Mouse (Mus musculus) intestine, postnatal 0 days (tissue): ENCODE measurements around the gene Tmem144. TPM values are rescaled to one million over a fixed set of nuclear protein-coding genes. Genes with fewer than 3 reads are reported as not detected.

Source experiments
- ATAC-seq: fragments of 200-750 bp; cut with Nextera tagmentation; 2 replicates; pipeline ENCODE4 v1.8.0; 2017; ENCODE audit warnings: mild to moderate bottlenecking, moderate TSS enrichment, moderate library complexity
- H3K27ac ChIP-seq: fragments of 300-500 bp; sonication (generic); 2 replicates; pipeline ENCODE4 v1.5.1; 2014; ENCODE audit warnings: mild to moderate bottlenecking, low read depth, low read length, moderate library complexity
- H3K27me3 ChIP-seq: fragments of 300-500 bp; sonication (generic); replicated peaks from 2 replicates; pipeline ENCODE4 v1.6.1; 2014; ENCODE audit warnings: low read length, mixed read lengths; ENCODE audit not compliant: control insufficient read depth, insufficient read depth
- H3K36me3 ChIP-seq: fragments of 300-500 bp; sonication (generic); 2 replicates; pipeline ENCODE4 v1.6.1; 2014; ENCODE audit warnings: mild to moderate bottlenecking, moderate library complexity; ENCODE audit not compliant: control insufficient read depth, insufficient read depth
- H3K4me1 ChIP-seq: fragments of 300-500 bp; sonication (generic); replicated peaks from 2 replicates; pipeline ENCODE4 v1.6.1; 2014; ENCODE audit warnings: antibody characterized with exemption, low read length, mixed read lengths; ENCODE audit not compliant: control insufficient read depth, insufficient read depth
- H3K4me2 ChIP-seq: fragments of 300-500 bp; sonication (generic); replicated peaks from 2 replicates; pipeline ENCODE4 v1.6.1; 2014; ENCODE audit warnings: low read depth, mild to moderate bottlenecking, moderate library complexity
- H3K4me3 ChIP-seq: fragments of 300-500 bp; sonication (generic); 2 replicates; pipeline ENCODE4 v1.5.1; 2014; ENCODE audit warnings: low read depth, low read length
- H3K9ac ChIP-seq: fragments of 300-500 bp; sonication (generic); 2 replicates; pipeline ENCODE4 v1.6.1; 2014; ENCODE audit warnings: mild to moderate bottlenecking, low read depth, low read length
- H3K9me3 ChIP-seq: fragments of 300-500 bp; sonication (generic); 2 replicates; pipeline ENCODE4 v1.6.1; 2016; ENCODE audit warnings: mixed run types; ENCODE audit not compliant: control insufficient read depth
- CTCF ChIP-seq: sonication (generic); IDR thresholded peaks from 2 replicates; pipeline ENCODE4 v1.5.1; 2016; ENCODE audit warnings: low read depth, mild to moderate bottlenecking, control low read depth, antibody characterized with exemption, moderate library complexity
- WGBS: fragments of 180-500 bp; shearing (Covaris S2); extraction: QIAGEN DNeasy Blood & Tissue Kit; methylation state at CpG from one replicate; pipeline ENCODE4 v1.1.7; 2014; 5-methylcytosine and 5-hydroxymethylcytosine counted together
- polyA plus RNA-seq: library from polyadenylated mRNA; unstranded; fragments of >200 nt; fragmentation: Nextera tagmentation; extraction: Ambion mirVana; gene quantifications from 2 replicates; pipeline ENCODE4 v1.2.1, GENCODE M21; 2015

Tmem144 gene
- 59.3 and 73.8 TPM in 2 replicates for polyA plus RNA-seq

DNA sequence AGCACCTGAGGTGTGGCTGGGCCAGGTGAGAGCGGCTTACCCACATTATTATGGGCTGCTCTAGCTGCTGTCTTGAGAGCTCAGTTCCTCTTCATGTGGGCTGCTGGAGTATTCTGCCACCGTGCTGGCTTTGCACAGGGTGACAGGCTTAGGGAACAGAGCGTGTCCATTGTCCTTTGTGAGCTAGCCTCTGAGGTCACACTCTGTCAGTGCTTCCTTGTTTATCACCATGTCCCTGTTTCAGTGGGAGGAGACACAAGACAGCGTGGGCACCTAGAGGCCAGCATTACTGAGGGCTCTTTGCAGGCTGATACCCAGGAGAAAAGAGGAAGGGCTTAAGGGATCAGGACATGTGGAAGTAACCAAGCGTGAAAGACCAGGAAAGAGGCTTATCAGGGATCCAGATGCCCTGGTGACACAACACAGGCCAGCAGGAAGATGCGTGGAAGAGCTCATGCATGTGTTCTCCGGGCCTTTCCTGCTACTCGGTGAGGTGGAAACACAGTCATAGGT is at the start of gene Tmem144:
Gene Tmem144, minus strand, starts transcription at position 120 of the 513 bp plus-strand sequence.
- ATAC-seq, result peak; percentile 28
- Histone ChIP-seq H3K27ac (peak within 1 kb of the TSS; percentile 84), H3K36me3 (no peaks in the 10 kb centered on the region), H3K4me3 (no peak within 1 kb of the TSS), H3K9me3 (no peaks in the 10 kb centered on the region), H3K27me3 (no peaks in the 10 kb centered on the region), H3K4me1 (peaks cover 5% of the 10 kb centered on the region; the same call in 1 of the 2 replicates), H3K9ac (no peak within 1 kb of the TSS), H3K4me2 (no peak within 1 kb of the TSS)
- no peak for TF ChIP-seq CTCF
- WGBS, result 38% methylated on average over 8 of the region's 8 CpGs

DNA sequence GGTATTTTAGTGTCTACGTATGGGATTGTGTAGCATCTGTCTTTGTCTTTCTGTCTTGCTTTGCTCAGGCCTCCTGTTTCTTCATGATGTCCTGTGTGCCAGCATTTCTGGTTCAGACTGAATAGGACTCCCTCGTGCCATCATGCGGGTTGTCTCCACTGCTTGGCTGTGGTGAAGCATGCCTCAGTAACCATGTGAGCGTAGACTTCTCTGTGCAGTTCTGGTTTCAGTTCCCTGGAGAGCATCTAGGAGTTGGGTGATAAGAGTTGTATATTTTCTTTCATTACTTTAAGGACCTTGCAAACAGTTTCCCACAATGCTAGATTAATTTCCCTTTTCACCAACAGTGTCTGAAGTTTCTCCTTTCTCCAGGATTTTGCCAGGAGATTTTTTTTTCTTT is 49.2 kb upstream of the Tmem144 start:
- H3K36me3 ChIP-seq, result no peaks in the 10 kb centered on the region
- no peaks in the 10 kb centered on the region for H3K9me3 ChIP-seq
- H3K4me1 ChIP-seq, result no peaks in the 10 kb centered on the region
- WGBS, result 92% methylated on average over 4 of the region's 4 CpGs
- H3K27ac ChIP-seq, result no peak overlapping the region
- no peak for TF ChIP-seq CTCF
- no peaks in the 10 kb centered on the region for H3K27me3 ChIP-seq
- H3K4me2 ChIP-seq, result no peak overlapping the region
- H3K9ac ChIP-seq, result no peak overlapping the region
- no peak for ATAC-seq
- H3K4me3 ChIP-seq, result no peak overlapping the region

DNA sequence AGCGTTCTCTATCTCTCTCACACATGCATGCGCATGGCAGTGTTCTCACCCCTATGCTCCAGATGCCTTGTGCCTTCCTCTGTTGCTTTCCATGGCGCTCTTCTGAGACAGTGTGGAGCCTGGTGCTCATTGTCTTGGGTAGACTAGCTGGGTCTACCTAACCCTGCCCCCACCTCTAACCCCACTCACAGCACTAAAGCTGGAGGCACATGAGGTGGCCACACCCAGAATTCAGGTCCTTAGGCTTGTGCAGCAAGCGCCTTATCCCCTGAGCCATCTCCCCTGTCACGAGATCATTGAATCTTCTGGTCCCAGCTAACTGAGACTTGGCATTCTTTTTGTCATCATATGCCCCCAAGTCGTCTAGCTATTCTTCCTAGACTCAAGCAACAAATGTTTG is 48.7 kb upstream of the Tmem144 start:
- no peak for TF ChIP-seq CTCF
- ATAC-seq, result no peak

DNA sequence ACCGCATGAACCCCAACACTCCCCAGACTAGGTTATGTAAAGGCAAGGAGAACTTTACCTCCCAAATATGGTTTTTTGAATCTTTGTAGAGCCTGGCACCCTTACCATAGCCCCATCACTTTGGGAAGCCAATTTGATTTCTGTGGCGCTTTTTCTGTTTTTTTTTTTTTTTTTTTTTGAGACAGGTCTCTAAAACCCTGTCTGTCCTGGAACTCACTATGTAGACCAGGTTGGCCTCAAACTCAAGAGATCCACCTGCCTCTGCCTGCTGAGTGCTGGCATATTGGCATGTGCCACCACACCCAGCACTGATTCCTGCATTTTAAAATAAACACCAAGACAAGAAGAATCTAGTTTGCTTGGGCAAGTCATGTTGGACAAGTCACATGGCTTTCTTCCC is 47.9 kb upstream of the Tmem144 start:
- Histone ChIP-seq H3K4me3 (no peak overlapping the region), H3K4me1 (no peaks in the 10 kb centered on the region), H3K9ac (no peak overlapping the region), H3K27ac (no peak overlapping the region), H3K27me3 (no peaks in the 10 kb centered on the region), H3K36me3 (no peaks in the 10 kb centered on the region), H3K9me3 (no peaks in the 10 kb centered on the region), H3K4me2 (no peak overlapping the region)
- 96% methylated on average over 2 of the region's 2 CpGs for WGBS
- TF ChIP-seq CTCF, result no peak
- ATAC-seq, result no peak

More for the DNA sequence above, 48.7 kb upstream of the Tmem144 start:
- no peak overlapping the region for H3K27ac ChIP-seq
- no peaks in the 10 kb centered on the region for H3K9me3 ChIP-seq
- H3K4me2 ChIP-seq, result no peak overlapping the region
- no peak overlapping the region for H3K4me3 ChIP-seq
- H3K36me3 ChIP-seq, result no peaks in the 10 kb centered on the region
- WGBS, result 88% methylated on average over 6 of the region's 6 CpGs
- no peak overlapping the region for H3K9ac ChIP-seq
- H3K4me1 ChIP-seq, result no peaks in the 10 kb centered on the region
- H3K27me3 ChIP-seq, result no peaks in the 10 kb centered on the region

DNA sequence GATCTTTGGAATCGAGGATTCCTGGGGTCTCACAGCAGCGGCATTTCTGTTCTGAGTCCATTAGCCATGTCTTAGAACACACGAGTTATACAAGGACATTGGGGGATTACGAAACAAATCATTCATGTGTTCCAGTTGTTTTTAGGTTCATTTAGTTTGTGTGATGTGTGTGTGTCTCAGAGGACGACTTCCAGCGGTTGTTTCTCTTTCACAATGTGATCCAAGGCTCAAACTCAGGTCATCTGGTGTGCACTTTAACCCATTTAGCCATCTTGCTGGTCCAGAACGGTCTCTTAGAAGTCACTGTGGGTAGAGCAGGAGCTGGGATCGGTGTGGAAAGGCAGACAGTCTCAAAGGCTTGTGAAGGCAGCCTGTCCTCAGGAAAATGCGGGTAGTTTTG is 47.3 kb upstream of the Tmem144 start:
- H3K4me1 ChIP-seq, result no peaks in the 10 kb centered on the region
- 87% methylated on average over 9 of the region's 9 CpGs for WGBS

DNA sequence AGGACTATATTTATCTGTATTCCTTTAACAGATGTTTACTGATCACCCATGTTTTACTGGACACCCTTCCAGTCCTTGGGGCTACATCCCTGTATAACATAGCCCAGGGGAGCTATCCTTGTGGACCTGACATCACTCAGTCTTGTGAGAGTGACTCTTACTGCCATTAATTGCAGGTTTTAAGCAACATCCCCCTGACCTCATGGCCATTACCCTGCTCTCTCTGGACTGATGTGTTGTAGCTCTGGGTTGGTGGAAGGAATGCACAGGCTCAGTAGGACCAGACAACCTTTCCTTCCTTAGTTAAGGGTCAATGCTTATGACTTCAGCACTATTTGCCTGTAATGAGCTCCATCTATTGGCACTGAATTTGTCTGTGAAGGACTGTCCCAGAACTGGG is 45.9 kb upstream of the Tmem144 start:
- Histone ChIP-seq H3K27ac (no peak overlapping the region), H3K4me1 (no peaks in the 10 kb centered on the region), H3K4me3 (no peak overlapping the region), H3K4me2 (no peak overlapping the region), H3K36me3 (no peaks in the 10 kb centered on the region), H3K27me3 (no peaks in the 10 kb centered on the region), H3K9ac (no peak overlapping the region), H3K9me3 (no peaks in the 10 kb centered on the region)
- TF ChIP-seq CTCF, result no peak
- no peak for ATAC-seq

More for the DNA sequence above, 47.3 kb upstream of the Tmem144 start:
- Histone ChIP-seq H3K9ac (no peak overlapping the region), H3K27me3 (no peaks in the 10 kb centered on the region), H3K9me3 (no peaks in the 10 kb centered on the region), H3K36me3 (no peaks in the 10 kb centered on the region), H3K27ac (no peak overlapping the region), H3K4me2 (no peak overlapping the region), H3K4me3 (no peak overlapping the region)
- ATAC-seq, result no peak
- TF ChIP-seq CTCF, result no peak
